In the genomic region with DNA sequence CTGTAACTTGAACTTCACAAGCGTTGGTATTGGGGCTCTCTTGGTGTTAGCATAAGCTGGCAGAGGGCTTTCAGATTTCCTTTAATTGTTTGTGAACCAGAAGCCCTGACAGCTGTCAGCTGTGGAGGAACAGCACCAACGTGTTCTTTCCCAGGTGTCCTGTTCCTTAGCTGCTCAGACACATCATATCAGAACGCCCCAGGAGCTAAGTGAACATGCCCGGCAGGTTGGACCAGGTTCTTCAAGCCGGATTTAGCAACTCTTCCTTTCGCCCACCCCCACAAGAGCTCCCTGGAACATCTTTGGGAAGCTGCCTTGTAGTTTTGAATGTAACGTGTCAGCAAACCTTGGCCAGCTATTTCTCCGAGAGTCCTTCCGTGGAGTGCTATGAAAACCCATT, we compare ENCODE assay signal across 20 mouse cellular contexts. TPM values are rescaled to one million over a fixed set of nuclear protein-coding genes. Genes with fewer than 3 reads are reported as not detected.
DNase-seq lines count a peak whose midpoint lies in the region; ATAC-seq and TF ChIP-seq lines count a peak whose summit lies in the region.
"Had no signal": no experiment of that assay in that cellular context is flagged by ENCODE, and none has a peak within 500 bp of the region (broad histone marks: within the 10 kb centered on the region; RNA-seq: fewer than 3 reads in every experiment).

No protein-coding gene starts in this region.

- DNase-seq in limb, embryonic 14.5 days (ENCODE audit: low spot score), result peak; percentile 47
- no peak for DNase-seq in limb, embryonic 10.5 days (ENCODE audit: low spot score)
- peak; percentile 38 for DNase-seq in lung, adult 2 months
- DNase-seq in lung, postnatal 25 days (ENCODE audit: low spot score), result peak; percentile 54
- no peak for DNase-seq in testis, postnatal 10 days (ENCODE audit: low spot score)
- DNase-seq in forebrain, embryonic 10.5 days (ENCODE audit: extremely low spot score, low spot score), result no peak
- DNase-seq: cerebellum, adult 2 months; layer of hippocampus, adult 9-11 months; left cerebral cortex, postnatal 4 days; liver, embryonic 13.5 days; right cerebral cortex, postnatal 14 days had no signal

- 71% methylated on average over 9 of the region's 9 CpGs for WGBS in limb, embryonic 14.5 days
- WGBS in limb, embryonic 10.5 days, result 79% methylated on average over 9 of the region's 9 CpGs
- WGBS in embryonic facial prominence, embryonic 13.5 days, result 69% methylated on average over 9 of the region's 9 CpGs
- WGBS in lung, adult 2 months, result 68% methylated on average over 9 of the region's 9 CpGs
- WGBS in midbrain, embryonic 16.5 days, result 85% methylated on average over 9 of the region's 9 CpGs
- 82% methylated on average over 9 of the region's 9 CpGs for WGBS in forebrain, embryonic 10.5 days

- H3K4me3 ChIP-seq in limb, embryonic 14.5 days (replicated peaks; ENCODE audit: low read length), result no peak overlapping the region
- H3K4me3 ChIP-seq in limb, embryonic 10.5 days, result no peak overlapping the region
- no peak overlapping the region for H3K4me3 ChIP-seq in embryonic facial prominence, embryonic 13.5 days
- H3K4me3 ChIP-seq in lung, adult 2 months (replicated peaks; ENCODE audit: extremely low read depth, low read depth, low read length), result no peak overlapping the region
- H3K4me3 ChIP-seq in midbrain, embryonic 16.5 days (ENCODE audit: low read depth, low read length), result no peak overlapping the region
- H3K4me3 ChIP-seq in forebrain, embryonic 10.5 days, result no peak overlapping the region
- H3K4me3 ChIP-seq: forebrain, embryonic 12.5 days; heart, embryonic 12.5 days; hindbrain, embryonic 13.5 days; left cerebral cortex, adult 2 months; liver, embryonic 13.5 days; midbrain, embryonic 12.5 days; neural tube, embryonic 12.5 days had no signal

- TF ChIP-seq CTCF in lung, adult 2 months (IDR thresholded peaks at IDR 0.05; ENCODE audit: insufficient read depth, low read length), result no peak

- ATAC-seq in limb, embryonic 14.5 days (ENCODE audit: low FRiP score, low read depth), result no peak
- ATAC-seq in embryonic facial prominence, embryonic 13.5 days (ENCODE audit: insufficient number of reproducible peaks, insufficient read depth, low FRiP score, low TSS enrichment, low read depth), result peak; percentile 62; the same call in 1 of the 2 replicates
- no peak for ATAC-seq in midbrain, embryonic 16.5 days

- H3K4me1 ChIP-seq in limb, embryonic 14.5 days (ENCODE audit: control insufficient read depth, insufficient read depth, low read length), result no peaks in the 10 kb centered on the region
- peaks cover 10% of the 10 kb centered on the region for H3K4me1 ChIP-seq in limb, embryonic 10.5 days
- no peaks in the 10 kb centered on the region for H3K4me1 ChIP-seq in embryonic facial prominence, embryonic 13.5 days
- H3K4me1 ChIP-seq in lung, adult 2 months (ENCODE audit: control insufficient read depth, insufficient read depth, low read length), result no peaks in the 10 kb centered on the region; the same call in none of the 2 replicates
- H3K4me1 ChIP-seq in midbrain, embryonic 16.5 days (ENCODE audit: control insufficient read depth, insufficient read depth, low read length), result peaks cover 6% of the 10 kb centered on the region
- peaks cover 3% of the 10 kb centered on the region; the same call in 1 of the 2 replicates for H3K4me1 ChIP-seq in forebrain, embryonic 10.5 days
- H3K4me1 ChIP-seq: liver, embryonic 13.5 days; midbrain, embryonic 12.5 days had no signal

- no peaks in the 10 kb centered on the region for H3K9me3 ChIP-seq in limb, embryonic 14.5 days (ENCODE audit: control insufficient read depth, low read length)
- H3K9me3 ChIP-seq in limb, embryonic 10.5 days (replicated peaks), result no peaks in the 10 kb centered on the region
- H3K9me3 ChIP-seq in embryonic facial prominence, embryonic 13.5 days, result no peaks in the 10 kb centered on the region
- H3K9me3 ChIP-seq in midbrain, embryonic 16.5 days (replicated peaks; ENCODE audit: control insufficient read depth, low read length, poor library complexity, severe bottlenecking), result no peaks in the 10 kb centered on the region
- H3K9me3 ChIP-seq in forebrain, embryonic 10.5 days, result no peaks in the 10 kb centered on the region
- H3K9me3 ChIP-seq: forebrain, embryonic 12.5 days; heart, embryonic 12.5 days; hindbrain, embryonic 13.5 days; liver, embryonic 13.5 days; midbrain, embryonic 12.5 days; neural tube, embryonic 12.5 days had no signal

- H3K9ac ChIP-seq in limb, embryonic 14.5 days (ENCODE audit: low read depth, low read length, severe bottlenecking), result no peak overlapping the region
- no peak overlapping the region for H3K9ac ChIP-seq in embryonic facial prominence, embryonic 13.5 days
- H3K9ac ChIP-seq in midbrain, embryonic 16.5 days (ENCODE audit: low read depth, low read length), result no peak overlapping the region
- H3K9ac ChIP-seq: forebrain, embryonic 12.5 days; heart, embryonic 12.5 days; hindbrain, embryonic 13.5 days; liver, embryonic 13.5 days; midbrain, embryonic 12.5 days; neural tube, embryonic 12.5 days had no signal

- no peak overlapping the region for H3K27ac ChIP-seq in limb, embryonic 14.5 days (replicated peaks; ENCODE audit: low read depth, low read length)
- no peak overlapping the region for H3K27ac ChIP-seq in limb, embryonic 10.5 days
- H3K27ac ChIP-seq in embryonic facial prominence, embryonic 13.5 days, result peak overlapping the region; percentile 57; the same call in 1 of the 2 replicates
- H3K27ac ChIP-seq in midbrain, embryonic 16.5 days (ENCODE audit: low read length), result no peak overlapping the region
- no peak overlapping the region for H3K27ac ChIP-seq in forebrain, embryonic 10.5 days
- H3K27ac ChIP-seq: forebrain, embryonic 12.5 days; hindbrain, embryonic 13.5 days; left cerebral cortex, adult 2 months; liver, embryonic 13.5 days; midbrain, embryonic 12.5 days; neural tube, embryonic 12.5 days had no signal

- H3K27me3 ChIP-seq in limb, embryonic 14.5 days (ENCODE audit: control insufficient read depth, insufficient read depth, low read length), result no peaks in the 10 kb centered on the region
- no peaks in the 10 kb centered on the region for H3K27me3 ChIP-seq in limb, embryonic 10.5 days (ENCODE audit: low read depth, poor library complexity, severe bottlenecking)
- H3K27me3 ChIP-seq in embryonic facial prominence, embryonic 13.5 days, result no peaks in the 10 kb centered on the region
- no peaks in the 10 kb centered on the region for H3K27me3 ChIP-seq in midbrain, embryonic 16.5 days (ENCODE audit: control insufficient read depth, insufficient read depth, low read depth, low read length)
- no peaks in the 10 kb centered on the region for H3K27me3 ChIP-seq in forebrain, embryonic 10.5 days (ENCODE audit: poor library complexity, severe bottlenecking)
- H3K27me3 ChIP-seq: CH12.LX; forebrain, embryonic 12.5 days; heart, embryonic 12.5 days; hindbrain, embryonic 13.5 days; liver, embryonic 13.5 days; midbrain, embryonic 12.5 days; neural tube, embryonic 12.5 days had no signal

- H3K4me2 ChIP-seq in limb, embryonic 14.5 days (replicated peaks; ENCODE audit: low read depth, low read length, severe bottlenecking), result no peak overlapping the region
- H3K4me2 ChIP-seq in embryonic facial prominence, embryonic 13.5 days, result no peak overlapping the region
- H3K4me2 ChIP-seq in midbrain, embryonic 16.5 days (ENCODE audit: low read length), result no peak overlapping the region
- H3K4me2 ChIP-seq: forebrain, embryonic 12.5 days; heart, embryonic 12.5 days; hindbrain, embryonic 13.5 days; liver, embryonic 13.5 days; midbrain, embryonic 12.5 days; neural tube, embryonic 12.5 days had no signal

- H3K36me3 ChIP-seq in limb, embryonic 14.5 days (ENCODE audit: control insufficient read depth, insufficient read depth, low read length), result peaks cover 6% of the 10 kb centered on the region
- 0 out of 2 replicates have a peak, but pooled peaks cover 4% of the 10 kb centered on the region for H3K36me3 ChIP-seq in limb, embryonic 10.5 days
- peaks cover 11% of the 10 kb centered on the region; the same call in 1 of the 2 replicates for H3K36me3 ChIP-seq in embryonic facial prominence, embryonic 13.5 days
- H3K36me3 ChIP-seq in midbrain, embryonic 16.5 days (ENCODE audit: control insufficient read depth, insufficient read depth, low read length), result peaks cover 2% of the 10 kb centered on the region; the same call in 1 of the 2 replicates
- H3K36me3 ChIP-seq in forebrain, embryonic 10.5 days (replicated peaks), result peaks cover 17% of the 10 kb centered on the region
- H3K36me3 ChIP-seq: forebrain, embryonic 12.5 days; liver, embryonic 13.5 days had no signal

- TF ChIP-seq POLR2A in limb, embryonic 14.5 days (IDR thresholded peaks at IDR 0.05; ENCODE audit: borderline replicate concordance, extremely low read depth, insufficient read depth, insufficient read length), result no peak
- no peak for TF ChIP-seq POLR2A in lung, adult 2 months (IDR thresholded peaks at IDR 0.05; ENCODE audit: borderline replicate concordance, extremely low read depth, low read depth, low read length)

RNA-seq across cellular contexts. Expression of gene Nucb2, which starts 10.4 kb away (rescaled TPM):
- 10.8 and 21.5 TPM in 2 replicates for polyA plus RNA-seq in limb, embryonic 14.5 days (2012; rRNA removed)
- 27.5 and 29.7 TPM in 2 replicates for polyA plus RNA-seq in limb, embryonic 14.5 days (2014; fragmentation: Nextera tagmentation; extraction: Ambion mirVana)
- polyA plus RNA-seq in limb, embryonic 10.5 days (2016; fragmentation: Nextera tagmentation; extraction: Ambion mirVana), result 6.6 and 7.1 TPM in 2 replicates
- polyA plus RNA-seq in embryonic facial prominence, embryonic 13.5 days (2015; fragmentation: Nextera tagmentation; extraction: Ambion mirVana), result 20.0 and 21.5 TPM in 2 replicates
- 6.7 and 9.5 TPM in 2 replicates for polyA plus RNA-seq in lung, adult 2 months (2012; rRNA removed)
- 27.4 and 29.4 TPM in 2 replicates for polyA plus RNA-seq in midbrain, embryonic 16.5 days (2015; fragmentation: Nextera tagmentation; extraction: Ambion mirVana)
- polyA plus RNA-seq in forebrain, embryonic 10.5 days (2016; fragmentation: Nextera tagmentation; extraction: Ambion mirVana), result 10.1 and 12.7 TPM in 2 replicates

Comparison
In these comparisons a context has a peak if more than half of its experiments do, and no peak if none do; other contexts are left out.
1. DNase-seq: peak in limb, embryonic 14.5 days (single experiment), lung, adult 2 months (single experiment) and lung, postnatal 25 days (single experiment); none in limb, embryonic 10.5 days (single experiment), testis, postnatal 10 days (single experiment) and forebrain, embryonic 10.5 days (single experiment).